Mouse (Mus musculus) limb, embryonic 15.5 days (tissue): ENCODE data around the gene Hoxa11. TPM values are rescaled to one million over a fixed set of nuclear protein-coding genes. Genes with fewer than 3 reads are reported as not detected.
A peak's percentile ranks its signal among the peaks of the same experiment; 100 is the strongest.

Experiments used
- ATAC-seq: fragments of 200-750 bp; cut with Nextera tagmentation; 2 replicates; pipeline ENCODE4 v1.8.0; 2017; ENCODE audit warnings: low read depth, moderate TSS enrichment; ENCODE audit not compliant: insufficient number of reproducible peaks, low FRiP score, low TSS enrichment
- H3K27ac ChIP-seq: fragments of 300-500 bp; sonication (generic); 2 replicates; pipeline ENCODE4 v1.5.1; 2015; ENCODE audit warnings: moderate library complexity, mild to moderate bottlenecking, inconsistent platforms
- H3K27me3 ChIP-seq: fragments of 300-500 bp; sonication (generic); 2 replicates; pipeline ENCODE4 v1.6.1; 2015; ENCODE audit warnings: inconsistent platforms
- H3K36me3 ChIP-seq: fragments of 300-500 bp; sonication (generic); 2 replicates; pipeline ENCODE4 v1.6.1; 2015; ENCODE audit warnings: inconsistent platforms
- H3K4me1 ChIP-seq: fragments of 300-500 bp; sonication (generic); 2 replicates; pipeline ENCODE4 v1.6.1; 2015; ENCODE audit warnings: inconsistent platforms
- H3K4me2 ChIP-seq: fragments of 300-500 bp; sonication (generic); 2 replicates; pipeline ENCODE4 v1.6.1; 2015; ENCODE audit warnings: mild to moderate bottlenecking, inconsistent platforms
- H3K4me3 ChIP-seq: fragments of 300-500 bp; sonication (generic); 2 replicates; pipeline ENCODE4 v1.5.1; 2015; ENCODE audit warnings: mild to moderate bottlenecking, inconsistent platforms
- H3K9ac ChIP-seq: fragments of 300-500 bp; sonication (generic); 2 replicates; pipeline ENCODE4 v1.6.1; 2015; ENCODE audit warnings: inconsistent platforms
- H3K9me3 ChIP-seq: fragments of 300-500 bp; sonication (generic); 2 replicates; pipeline ENCODE4 v1.6.1; 2016; ENCODE audit warnings: inconsistent platforms
- WGBS: fragments of 180-500 bp; shearing (Covaris S2); methylation state at CpG from one replicate; pipeline ENCODE4 v1.1.7; 2015; 5-methylcytosine and 5-hydroxymethylcytosine counted together
- polyA plus RNA-seq: library from polyadenylated mRNA; unstranded; fragments of >200 nt; fragmentation: Nextera tagmentation; extraction: Ambion mirVana; gene quantifications from 2 replicates; pipeline ENCODE4 v1.2.1, GENCODE M21; 2015

The Hoxa11 gene
- polyA plus RNA-seq, 1 experiment from 2014 or later: 33.4 TPM

DNA sequence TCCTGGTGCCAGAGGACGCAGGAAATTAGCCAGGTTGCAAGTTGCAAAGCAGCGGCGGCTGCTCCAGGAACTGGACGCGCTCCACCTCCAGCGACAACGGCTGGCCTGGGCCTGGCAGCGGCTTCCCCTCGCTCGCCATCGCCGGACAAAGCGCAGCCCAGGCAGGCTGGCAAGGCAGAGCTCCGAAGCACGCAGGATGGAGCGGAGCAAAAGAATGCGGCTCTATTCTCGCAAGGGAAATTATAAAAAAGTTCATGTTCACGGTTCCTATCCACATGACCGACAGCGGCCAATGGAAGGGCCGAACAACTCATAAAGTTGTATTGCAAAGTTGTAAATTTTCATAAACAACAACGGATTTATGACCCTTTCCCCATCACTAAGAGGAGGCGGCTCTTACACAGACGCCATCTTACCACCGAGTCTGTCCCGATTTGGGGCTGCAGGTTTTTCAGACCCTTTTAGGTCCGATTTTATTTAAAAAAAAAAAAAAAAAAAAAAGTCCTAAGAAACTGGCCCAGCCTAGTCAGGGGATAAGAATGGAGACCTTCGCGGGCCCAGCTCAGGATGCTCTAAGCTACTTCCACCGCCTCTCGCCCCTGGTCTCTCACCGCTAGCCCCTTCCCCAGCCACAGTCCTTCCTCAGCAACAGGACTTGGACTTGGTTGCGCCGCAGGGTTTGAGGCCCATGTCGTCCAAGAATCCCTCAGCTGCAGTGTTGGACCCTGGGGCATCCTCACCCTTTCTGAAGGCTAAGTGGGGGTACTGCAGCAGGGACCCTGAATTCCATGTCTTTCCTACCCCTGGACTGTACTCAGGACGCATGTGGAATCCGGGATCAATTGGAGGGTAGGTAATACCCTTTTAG lies 32.3 kb downstream of the Hoxa11 start, which contains the start of the genes Hoxa3 and Gm28308:
TSS of gene Hoxa3 (minus strand) at position 218 of the 868 bp plus-strand sequence.
TSS of gene Gm28308 (minus strand) at position 221 of the 868 bp plus-strand sequence.
- peak; percentile 41 for ATAC-seq
- H3K4me3 ChIP-seq: peak within 1 kb of the TSS; percentile 55
- H3K36me3 ChIP-seq: no peaks in the 10 kb centered on the region
- peaks cover 40% of the 10 kb centered on the region for H3K27me3 ChIP-seq
- peaks cover 64% of the 10 kb centered on the region for H3K4me1 ChIP-seq
- H3K9ac ChIP-seq: peak within 1 kb of the TSS; percentile 69
- H3K4me2 ChIP-seq: peak within 1 kb of the TSS; percentile 69
- H3K9me3 ChIP-seq: no peaks in the 10 kb centered on the region
- H3K27ac ChIP-seq: peak within 1 kb of the TSS; percentile 90
- WGBS: 3% methylated on average over 38 of the region's 38 CpGs

DNA sequence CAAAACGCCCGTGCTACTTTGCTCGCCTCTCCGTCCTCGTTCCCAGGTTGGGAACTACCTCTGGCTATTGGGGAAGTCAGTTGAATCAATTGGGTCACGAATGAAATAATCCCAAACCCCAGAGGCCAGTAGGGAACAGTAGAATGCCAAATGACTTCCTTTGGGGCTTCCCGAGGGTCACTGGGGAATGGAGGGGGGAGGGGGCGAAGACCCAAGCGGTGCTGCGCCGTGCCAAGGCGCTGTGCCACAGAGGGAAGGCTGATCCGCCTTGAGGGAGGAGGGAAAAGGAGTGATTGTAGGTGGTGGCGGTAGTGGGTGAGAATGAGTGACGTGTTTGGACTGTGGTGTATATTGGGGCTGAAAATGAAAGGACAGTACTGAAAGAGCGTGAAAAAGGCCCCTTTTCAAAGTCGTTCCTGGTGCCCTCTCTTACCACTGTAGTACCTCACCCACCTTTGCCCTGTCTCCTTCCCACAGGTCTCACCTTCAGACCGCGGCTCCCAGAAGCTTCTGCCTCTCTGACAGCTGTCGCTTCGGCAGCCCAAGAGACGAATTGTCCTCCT lies 33.0 kb downstream of the Hoxa11 start:
- Histone ChIP-seq H3K27ac (peak overlapping the region; percentile 90), H3K27me3 (peaks cover 44% of the 10 kb centered on the region), H3K9me3 (no peaks in the 10 kb centered on the region), H3K4me3 (peak overlapping the region; percentile 55), H3K9ac (peak overlapping the region; percentile 69), H3K4me1 (peaks cover 62% of the 10 kb centered on the region), H3K4me2 (peak overlapping the region; percentile 69), H3K36me3 (no peaks in the 10 kb centered on the region)
- ATAC-seq: no peak
- 2% methylated on average over 22 of the region's 22 CpGs for WGBS

DNA sequence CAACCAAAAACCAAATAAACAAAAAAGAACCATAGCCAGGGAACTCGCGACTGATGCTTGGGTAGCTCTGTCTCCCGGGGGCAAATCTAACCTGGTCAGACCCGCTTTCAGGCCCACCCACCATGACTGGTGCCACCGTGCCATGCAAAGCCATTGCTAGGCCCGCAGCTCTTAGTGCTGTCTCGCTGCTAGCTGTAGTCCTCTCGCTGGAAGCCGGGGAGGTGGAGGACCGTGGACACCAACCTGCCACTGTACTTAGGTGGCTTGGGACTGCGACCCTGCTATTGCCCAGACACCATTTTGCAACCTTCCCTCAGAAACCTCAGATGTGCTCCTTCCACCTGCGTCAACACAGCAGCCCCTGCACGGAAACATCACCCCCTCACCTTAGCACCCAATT lies 33.6 kb downstream of the Hoxa11 start:
- ATAC-seq: no peak
- peak overlapping the region; percentile 55 for H3K4me3 ChIP-seq

DNA sequence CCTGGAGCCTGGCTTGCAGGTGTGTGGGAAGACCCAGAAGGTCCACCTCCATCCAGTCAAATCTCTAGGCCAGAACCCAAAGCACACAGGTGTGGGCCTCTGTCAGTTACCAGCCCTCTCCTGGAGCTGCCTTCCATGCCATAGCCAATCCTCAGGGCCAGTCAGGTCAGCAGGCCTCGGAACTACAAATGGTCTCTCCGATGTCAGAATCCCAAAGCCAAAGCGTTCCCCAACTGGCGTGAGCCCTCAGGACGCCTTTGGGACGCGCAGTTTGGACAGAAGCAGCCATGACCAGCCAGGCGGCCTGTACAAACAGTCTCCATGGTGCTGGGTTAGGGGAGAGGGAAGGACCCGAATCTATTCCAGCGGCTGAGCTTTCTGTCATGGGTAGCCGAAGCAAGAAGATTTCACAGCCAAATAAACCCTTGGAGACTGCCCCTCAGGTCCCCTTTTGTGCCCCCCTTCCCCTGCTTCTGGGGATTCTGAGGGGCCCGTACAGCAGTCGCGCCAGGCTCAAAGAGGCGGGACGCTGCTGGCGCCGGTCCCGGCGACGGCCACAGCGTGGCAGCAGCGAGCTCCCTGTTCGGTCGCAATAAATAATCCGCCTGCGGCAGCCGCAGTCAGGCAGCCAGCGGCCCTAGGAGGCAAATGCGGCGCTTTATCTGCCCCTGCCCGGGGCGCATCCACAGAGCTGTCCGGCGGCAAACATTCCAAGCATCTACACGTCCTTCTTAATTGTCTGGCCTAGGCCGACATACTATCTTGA lies 34.3 kb downstream of the Hoxa11 start:
- Histone ChIP-seq H3K4me3 (peak overlapping the region; percentile 55), H3K27ac (peak overlapping the region; percentile 51; the same call in 1 of the 2 replicates), H3K9ac (peak overlapping the region; percentile 69), H3K9me3 (no peaks in the 10 kb centered on the region), H3K27me3 (peaks cover 53% of the 10 kb centered on the region), H3K36me3 (no peaks in the 10 kb centered on the region), H3K4me2 (peak overlapping the region; percentile 69), H3K4me1 (peaks cover 63% of the 10 kb centered on the region)
- ATAC-seq: peak; percentile 36; the same call in 1 of the 2 replicates
- 2% methylated on average over 37 of the region's 37 CpGs for WGBS

More for the DNA sequence above, 33.6 kb downstream of the Hoxa11 start:
- WGBS: 3% methylated on average over 13 of the region's 13 CpGs
- Histone ChIP-seq H3K27me3 (peaks cover 51% of the 10 kb centered on the region), H3K9ac (peak overlapping the region; percentile 69), H3K27ac (peak overlapping the region; percentile 90), H3K36me3 (no peaks in the 10 kb centered on the region), H3K9me3 (no peaks in the 10 kb centered on the region), H3K4me2 (peak overlapping the region; percentile 69), H3K4me1 (peaks cover 63% of the 10 kb centered on the region)

DNA sequence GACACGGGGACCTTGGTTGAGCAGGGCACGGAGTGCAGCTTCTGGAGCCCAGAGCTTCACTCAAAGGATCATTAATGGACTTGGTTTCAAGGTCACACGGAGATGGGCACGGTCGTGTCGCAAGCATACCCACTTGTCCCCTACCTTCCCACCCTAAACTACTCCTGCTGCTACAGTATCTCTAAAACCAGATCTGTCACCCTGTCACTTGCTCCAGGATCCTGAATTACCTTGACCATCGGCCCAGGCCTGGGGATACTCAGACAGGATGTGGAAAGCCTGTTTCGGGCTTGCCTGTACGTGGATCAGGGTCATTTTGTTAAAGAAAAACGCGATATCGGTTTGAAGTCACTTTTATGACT lies 35.9 kb downstream of the Hoxa11 start:
- H3K36me3 ChIP-seq: peaks cover 5% of the 10 kb centered on the region; the same call in 1 of the 2 replicates
- no peak for ATAC-seq
- WGBS: 32% methylated on average over 12 of the region's 12 CpGs
- peaks cover 62% of the 10 kb centered on the region for H3K4me1 ChIP-seq
- peaks cover 53% of the 10 kb centered on the region for H3K27me3 ChIP-seq
- H3K9me3 ChIP-seq: no peaks in the 10 kb centered on the region
- peak overlapping the region; percentile 39 for H3K4me3 ChIP-seq
- peak overlapping the region; percentile 71 for H3K4me2 ChIP-seq
- no peak overlapping the region for H3K27ac ChIP-seq
- H3K9ac ChIP-seq: 0 out of 2 replicates have a peak overlapping the region, but pooled peaks have one; percentile 8

DNA sequence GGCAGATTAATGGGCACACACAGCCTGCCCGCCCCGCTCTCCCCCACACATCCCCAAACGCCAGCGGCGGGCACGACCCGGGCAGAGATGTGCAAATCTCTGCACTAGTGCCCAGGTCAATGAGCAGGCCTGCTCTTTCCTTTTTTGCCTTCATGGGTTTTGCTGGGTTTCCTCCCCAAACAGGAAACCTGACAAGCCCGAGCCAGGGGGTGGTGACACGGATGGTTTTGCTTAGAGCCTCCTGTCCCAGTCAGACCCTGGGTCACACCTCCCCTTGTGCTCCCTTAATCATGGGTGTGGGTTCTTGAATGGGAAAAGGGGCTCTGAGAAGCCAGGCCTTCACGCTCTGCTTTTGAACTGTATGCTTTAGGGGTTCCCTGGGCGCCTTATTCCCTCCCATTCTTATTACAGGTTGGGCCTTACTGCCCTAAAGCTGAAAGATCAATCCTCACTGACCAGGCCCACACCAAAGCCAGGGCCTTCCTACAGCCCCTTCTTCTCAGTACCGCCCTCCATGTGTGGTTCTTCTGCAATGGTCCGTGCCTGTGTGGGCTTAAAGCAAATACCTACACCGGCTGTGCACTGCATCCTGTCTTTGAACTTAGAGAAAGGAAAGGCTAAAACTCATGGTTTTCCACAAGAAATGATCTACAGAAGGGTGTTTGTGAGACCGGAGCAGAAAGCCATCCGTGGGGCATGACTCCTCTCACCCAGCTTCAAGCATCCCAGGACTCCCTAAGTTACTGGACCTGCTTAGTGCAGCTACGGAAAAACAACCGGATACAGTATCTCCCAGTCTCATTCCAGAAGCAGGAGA lies 36.5 kb downstream of the Hoxa11 start:
- peak overlapping the region; percentile 39 for H3K4me3 ChIP-seq
- H3K4me1 ChIP-seq: peaks cover 68% of the 10 kb centered on the region

DNA sequence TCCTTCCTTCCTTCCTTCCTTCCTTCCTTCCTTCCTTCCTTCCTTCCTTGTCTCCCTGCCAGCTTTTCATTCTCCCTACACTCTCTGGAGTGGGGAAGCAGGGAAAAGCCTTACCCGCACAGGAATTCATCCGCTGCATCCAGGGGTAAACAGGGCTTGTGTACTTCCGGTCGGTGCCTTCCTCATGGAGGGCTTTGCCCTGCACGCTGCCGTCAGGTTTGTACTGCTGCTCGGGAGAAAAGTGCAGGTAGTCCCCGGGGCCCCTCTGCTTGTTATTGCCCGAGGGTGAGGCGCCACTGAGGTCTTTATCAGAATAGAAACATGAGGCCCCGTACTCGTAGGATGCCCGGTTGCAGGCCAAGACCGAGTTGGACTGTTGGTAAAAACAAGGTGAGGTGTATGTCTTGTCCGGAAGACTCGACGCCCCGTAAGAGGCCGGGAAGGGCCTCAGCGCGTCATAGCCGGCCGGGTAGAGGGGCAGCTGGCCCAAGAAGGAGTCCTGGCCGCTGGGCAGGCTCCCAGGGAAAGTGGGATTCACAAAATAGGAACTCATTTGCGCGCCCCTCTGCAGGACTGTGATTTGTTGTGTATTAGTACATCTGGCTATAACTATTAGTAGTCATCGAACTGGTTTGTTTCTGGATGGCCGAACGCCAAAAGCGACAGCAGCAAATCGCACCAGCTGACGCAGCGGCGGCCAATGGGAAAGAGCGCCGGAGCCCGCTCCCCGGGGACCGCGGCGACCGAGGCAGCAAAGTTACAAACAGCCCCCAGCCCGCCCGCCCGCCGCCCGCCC lies 37.3 kb downstream of the Hoxa11 start, which contains the start of gene Hoxa6:
TSS of gene Hoxa6 (minus strand) at position 651 of the 796 bp plus-strand sequence.
- peaks cover 5% of the 10 kb centered on the region; the same call in 1 of the 2 replicates for H3K36me3 ChIP-seq
- no peak for ATAC-seq
- 8% methylated on average over 45 of the region's 47 CpGs for WGBS
- H3K9ac ChIP-seq: 0 out of 2 replicates have a peak within 1 kb of the TSS, but pooled peaks have one; percentile 8
- H3K27ac ChIP-seq: peak within 1 kb of the TSS; percentile 17; the same call in 1 of the 2 replicates
- peaks cover 74% of the 10 kb centered on the region for H3K4me1 ChIP-seq
- no peaks in the 10 kb centered on the region for H3K9me3 ChIP-seq
- peak within 1 kb of the TSS; percentile 71 for H3K4me2 ChIP-seq
- H3K4me3 ChIP-seq: peak within 1 kb of the TSS; percentile 39
- H3K27me3 ChIP-seq: peaks cover 57% of the 10 kb centered on the region

More for the DNA sequence above, 36.5 kb downstream of the Hoxa11 start:
- Histone ChIP-seq H3K4me2 (peak overlapping the region; percentile 71), H3K36me3 (peaks cover 5% of the 10 kb centered on the region; the same call in 1 of the 2 replicates), H3K27me3 (peaks cover 53% of the 10 kb centered on the region), H3K9me3 (no peaks in the 10 kb centered on the region), H3K27ac (peak overlapping the region; percentile 17; the same call in 1 of the 2 replicates), H3K9ac (0 out of 2 replicates have a peak overlapping the region, but pooled peaks have one; percentile 8)
- no peak for ATAC-seq
- WGBS: 28% methylated on average over 18 of the region's 18 CpGs

DNA sequence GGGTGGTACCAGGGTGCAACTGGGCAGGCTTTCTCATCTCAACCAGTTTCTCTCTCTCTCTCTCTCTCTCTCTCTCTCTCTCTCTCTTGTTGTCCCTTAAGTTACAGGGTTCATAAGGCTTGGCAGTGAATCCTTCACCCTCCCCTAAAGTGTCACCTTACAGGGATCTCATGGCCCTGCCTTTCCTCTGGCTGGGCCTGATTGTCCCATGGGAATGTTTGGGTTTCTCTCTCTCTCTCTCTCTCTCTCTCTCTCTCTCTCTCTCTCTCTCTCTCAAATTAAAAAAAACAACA lies 38.0 kb downstream of the Hoxa11 start:
- no peak overlapping the region for H3K27ac ChIP-seq
- peaks cover 72% of the 10 kb centered on the region for H3K4me1 ChIP-seq
- peaks cover 5% of the 10 kb centered on the region; the same call in 1 of the 2 replicates for H3K36me3 ChIP-seq
- no peak overlapping the region for H3K9ac ChIP-seq
- H3K4me3 ChIP-seq: no peak overlapping the region
- H3K9me3 ChIP-seq: no peaks in the 10 kb centered on the region
- H3K4me2 ChIP-seq: no peak overlapping the region
- ATAC-seq: no peak
- peaks cover 61% of the 10 kb centered on the region for H3K27me3 ChIP-seq

DNA sequence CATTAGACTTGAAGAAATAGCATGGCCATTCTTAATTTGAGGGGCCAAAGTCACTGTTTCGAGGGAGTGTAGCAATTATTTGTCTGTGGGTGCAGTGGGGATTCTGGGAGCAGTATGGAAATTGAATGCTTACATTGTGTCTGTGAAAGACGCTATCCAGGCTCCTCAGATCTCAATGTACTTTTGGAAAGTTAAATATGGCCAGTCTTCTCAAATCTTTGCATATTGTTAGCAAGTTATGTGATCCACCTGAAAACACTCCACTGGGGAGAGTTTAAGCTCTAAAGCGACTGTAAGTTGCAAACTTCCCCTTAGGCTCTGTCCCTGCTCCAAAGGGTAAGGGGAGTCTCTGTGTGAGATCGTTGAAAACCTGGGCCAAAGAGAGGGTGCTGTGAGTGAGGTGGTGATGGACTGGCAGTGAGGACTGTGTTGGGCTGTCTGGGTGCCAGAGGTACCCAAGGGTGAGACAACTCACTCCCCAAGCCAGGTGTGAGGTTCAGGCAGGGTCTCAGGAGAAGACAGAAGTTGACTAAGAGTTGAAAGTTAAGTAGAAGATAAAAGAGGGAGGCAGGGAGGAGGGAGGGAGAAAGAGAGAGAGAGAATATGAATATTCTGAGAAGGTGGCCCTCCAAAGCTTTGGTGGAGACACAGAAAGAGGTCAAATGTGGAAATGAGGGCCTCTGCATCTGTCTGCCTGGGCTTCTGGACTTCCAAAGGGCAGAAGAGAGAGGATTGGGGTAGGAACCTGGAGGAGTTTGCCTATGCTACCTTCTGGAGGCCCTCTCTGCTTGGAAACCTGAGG lies 38.5 kb downstream of the Hoxa11 start:
- WGBS: 44% methylated on average over 4 of the region's 4 CpGs
- ATAC-seq: no peak
- Histone ChIP-seq H3K4me1 (peaks cover 68% of the 10 kb centered on the region), H3K9me3 (no peaks in the 10 kb centered on the region), H3K36me3 (peaks cover 8% of the 10 kb centered on the region; the same call in 1 of the 2 replicates), H3K27me3 (peaks cover 65% of the 10 kb centered on the region), H3K27ac (no peak overlapping the region), H3K4me3 (no peak overlapping the region), H3K4me2 (no peak overlapping the region), H3K9ac (no peak overlapping the region)
